Mouse (Mus musculus) heart, embryonic 11.5 days (tissue): ENCODE measurements around the gene Tff2. TPM values are rescaled to one million over a fixed set of nuclear protein-coding genes. Genes with fewer than 3 reads are reported as not detected.

Experiments
- ATAC-seq: fragments of 200-750 bp; cut with Nextera tagmentation; replicated peaks from 2 replicates; pipeline ENCODE4 v1.8.0; 2017; ENCODE audit warnings: moderate library complexity; ENCODE audit not compliant: insufficient number of reproducible peaks, low FRiP score, low TSS enrichment
- H3K27ac ChIP-seq: fragments of 300-500 bp; sonication (generic); 2 replicates; pipeline ENCODE4 v1.5.1; 2014; ENCODE audit warnings: mild to moderate bottlenecking, low read depth, low read length
- H3K27me3 ChIP-seq: fragments of 300-500 bp; sonication (generic); 2 replicates; pipeline ENCODE4 v1.6.1; 2014; ENCODE audit warnings: mild to moderate bottlenecking, low read length, mixed read lengths; ENCODE audit not compliant: control insufficient read depth, insufficient read depth
- H3K36me3 ChIP-seq: fragments of 300-500 bp; sonication (generic); 2 replicates; pipeline ENCODE4 v1.6.1; 2014; ENCODE audit warnings: mild to moderate bottlenecking, low read length, moderate library complexity, mixed read lengths; ENCODE audit not compliant: control insufficient read depth, insufficient read depth
- H3K4me1 ChIP-seq: fragments of 300-500 bp; sonication (generic); 2 replicates; pipeline ENCODE4 v1.6.1; 2014; ENCODE audit warnings: low read length; ENCODE audit not compliant: control insufficient read depth, insufficient read depth
- H3K4me2 ChIP-seq: fragments of 300-500 bp; sonication (generic); 2 replicates; pipeline ENCODE4 v1.6.1; 2014; ENCODE audit warnings: mild to moderate bottlenecking, moderate library complexity
- H3K4me3 ChIP-seq: fragments of 300-500 bp; sonication (generic); 2 replicates; pipeline ENCODE4 v1.5.1; 2014; ENCODE audit warnings: low read depth, low read length
- H3K9ac ChIP-seq: fragments of 300-500 bp; sonication (generic); 2 replicates; pipeline ENCODE4 v1.6.1; 2014; ENCODE audit warnings: mild to moderate bottlenecking, low read depth, low read length, moderate library complexity
- H3K9me3 ChIP-seq: fragments of 300-500 bp; sonication (generic); replicated peaks from 2 replicates; pipeline ENCODE4 v1.6.1; 2016; ENCODE audit warnings: low read length; ENCODE audit not compliant: control insufficient read depth
- WGBS: fragments of 180-500 bp; shearing (Covaris S2); extraction: QIAGEN DNeasy Blood & Tissue Kit; methylation state at CpG from one replicate; pipeline ENCODE4 v1.1.7; 2014; ENCODE audit not compliant: insufficient replicate concordance; 5-methylcytosine and 5-hydroxymethylcytosine counted together
- polyA plus RNA-seq: library from polyadenylated mRNA; unstranded; fragments of >200 nt; fragmentation: Nextera tagmentation; extraction: Ambion mirVana; gene quantifications from 2 replicates; pipeline ENCODE4 v1.2.1, GENCODE M21; 2014

Tff2 gene
- polyA plus RNA-seq, 1 experiment from 2014 or later, result not detected

GRCm38 (mm10) chr17:31108388-31108787 is 35.7 kb downstream of the Tff2 start:
- H3K9me3 ChIP-seq, result no peaks in the 10 kb centered on the region
- H3K36me3 ChIP-seq, result peaks cover 2% of the 10 kb centered on the region; the same call in 1 of the 2 replicates
- no peak for ATAC-seq
- 88% methylated on average over 15 of the region's 15 CpGs for WGBS
- no peaks in the 10 kb centered on the region for H3K27me3 ChIP-seq
- H3K4me1 ChIP-seq, result no peaks in the 10 kb centered on the region
- H3K9ac ChIP-seq, result no peak overlapping the region
- no peak overlapping the region for H3K4me3 ChIP-seq
- no peak overlapping the region for H3K27ac ChIP-seq
- H3K4me2 ChIP-seq, result no peak overlapping the region

GRCm38 (mm10) chr17:31103823-31104222 is 40.3 kb downstream of the Tff2 start:
- H3K27ac ChIP-seq, result no peak overlapping the region
- H3K4me2 ChIP-seq, result no peak overlapping the region
- no peaks in the 10 kb centered on the region for H3K27me3 ChIP-seq
- WGBS, result 88% methylated on average over 8 of the region's 8 CpGs
- no peak overlapping the region for H3K9ac ChIP-seq
- no peak overlapping the region for H3K4me3 ChIP-seq
- H3K36me3 ChIP-seq, result no peaks in the 10 kb centered on the region
- H3K9me3 ChIP-seq, result no peaks in the 10 kb centered on the region
- ATAC-seq, result no peak
- no peaks in the 10 kb centered on the region; the same call in 1 of the 2 replicates for H3K4me1 ChIP-seq

DNA sequence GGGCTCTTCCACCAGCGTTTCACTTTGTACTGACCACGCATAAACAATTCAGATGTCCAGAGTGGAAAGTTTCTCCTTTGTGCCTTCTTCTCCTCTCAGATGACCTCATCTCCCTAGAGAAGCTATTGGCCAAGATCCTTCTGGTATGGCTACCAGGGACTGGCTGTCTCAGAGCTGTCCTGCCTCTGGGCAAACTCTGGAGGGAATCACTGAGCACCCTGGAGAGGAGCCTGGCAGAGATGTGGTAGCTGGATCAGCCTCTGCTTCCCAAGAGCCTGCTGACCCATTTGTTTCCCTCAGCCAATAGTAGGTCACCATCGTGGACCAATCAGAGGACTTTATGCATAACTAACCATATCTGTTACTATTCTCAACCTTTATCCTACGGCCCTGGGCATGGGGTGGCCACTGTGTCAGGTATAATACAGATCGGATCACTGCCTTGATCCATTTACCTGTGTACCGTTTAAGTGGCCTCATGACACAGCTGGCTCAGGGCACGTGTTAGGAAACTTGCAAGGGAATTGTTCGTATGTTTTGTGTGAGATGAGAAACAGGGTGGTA is 41.0 kb downstream of the Tff2 start:
- no peaks in the 10 kb centered on the region; the same call in 1 of the 2 replicates for H3K4me1 ChIP-seq
- no peak for ATAC-seq
- H3K27ac ChIP-seq, result no peak overlapping the region
- H3K27me3 ChIP-seq, result no peaks in the 10 kb centered on the region
- no peak overlapping the region for H3K9ac ChIP-seq
- no peaks in the 10 kb centered on the region for H3K9me3 ChIP-seq
- WGBS, result 81% methylated on average over 8 of the region's 8 CpGs
- no peaks in the 10 kb centered on the region for H3K36me3 ChIP-seq
- H3K4me2 ChIP-seq, result no peak overlapping the region
- H3K4me3 ChIP-seq, result no peak overlapping the region

GRCm38 (mm10) chr17:31098788-31099187 is 45.3 kb downstream of the Tff2 start:
- H3K27me3 ChIP-seq, result no peaks in the 10 kb centered on the region
- no peak for ATAC-seq
- H3K4me3 ChIP-seq, result no peak overlapping the region
- no peak overlapping the region for H3K9ac ChIP-seq
- 52% methylated on average over 5 of the region's 5 CpGs for WGBS
- no peaks in the 10 kb centered on the region for H3K36me3 ChIP-seq
- no peaks in the 10 kb centered on the region; the same call in 1 of the 2 replicates for H3K4me1 ChIP-seq
- no peak overlapping the region for H3K27ac ChIP-seq
- H3K9me3 ChIP-seq, result no peaks in the 10 kb centered on the region
- no peak overlapping the region for H3K4me2 ChIP-seq

- H3K27ac ChIP-seq, result no peak overlapping the region
- no peak overlapping the region for H3K4me3 ChIP-seq
- H3K36me3 ChIP-seq, result no peaks in the 10 kb centered on the region
- peaks cover 3% of the 10 kb centered on the region; the same call in 1 of the 2 replicates for H3K9me3 ChIP-seq
- peaks cover 5% of the 10 kb centered on the region for H3K4me1 ChIP-seq
- H3K4me2 ChIP-seq, result no peak overlapping the region
- no peak overlapping the region for H3K9ac ChIP-seq
- H3K27me3 ChIP-seq, result no peaks in the 10 kb centered on the region
- no peak for ATAC-seq
- WGBS, result 98% methylated on average over 2 of the region's 2 CpGs
Observed at GRCm38 (mm10) chr17:31096893-31097292, 47.2 kb downstream of the Tff2 start.

GRCm38 (mm10) chr17:31095570-31095969 is 48.5 kb downstream of the Tff2 start:
- H3K4me2 ChIP-seq, result no peak overlapping the region
- H3K27ac ChIP-seq, result no peak overlapping the region
- peaks cover 3% of the 10 kb centered on the region; the same call in 1 of the 2 replicates for H3K9me3 ChIP-seq
- H3K4me1 ChIP-seq, result peaks cover 17% of the 10 kb centered on the region
- 87% methylated on average over 7 of the region's 7 CpGs for WGBS
- no peaks in the 10 kb centered on the region for H3K36me3 ChIP-seq
- H3K4me3 ChIP-seq, result no peak overlapping the region
- no peak overlapping the region for H3K9ac ChIP-seq
- no peak for ATAC-seq
- no peaks in the 10 kb centered on the region; the same call in 1 of the 2 replicates for H3K27me3 ChIP-seq

DNA sequence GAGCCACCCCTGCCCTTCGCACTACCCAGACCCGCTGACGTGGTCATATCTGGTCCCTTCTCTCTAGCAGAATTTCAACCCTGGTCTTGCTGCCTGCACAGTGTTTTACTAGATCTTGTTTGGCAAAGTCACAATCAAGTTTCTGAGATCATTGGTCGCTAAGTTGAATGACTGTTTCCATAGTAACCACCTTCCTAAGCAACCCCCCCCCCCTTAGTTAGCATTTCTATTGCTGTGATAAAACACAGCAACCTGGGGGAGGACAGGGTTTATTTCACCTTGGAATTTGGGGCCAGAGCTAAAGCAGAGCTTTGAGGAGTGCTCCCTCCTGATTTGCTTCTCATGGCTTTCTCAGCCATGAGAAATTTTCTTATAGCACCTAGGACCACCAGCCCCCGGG is 49.3 kb downstream of the Tff2 start:
- ATAC-seq, result no peak
- Histone ChIP-seq H3K9me3 (peaks cover 3% of the 10 kb centered on the region; the same call in 1 of the 2 replicates), H3K36me3 (no peaks in the 10 kb centered on the region), H3K27ac (no peak overlapping the region), H3K27me3 (peaks cover 2% of the 10 kb centered on the region; the same call in 1 of the 2 replicates), H3K4me2 (no peak overlapping the region), H3K4me1 (peaks cover 23% of the 10 kb centered on the region), H3K9ac (no peak overlapping the region), H3K4me3 (no peak overlapping the region)
- WGBS, result 61% methylated on average over 5 of the region's 5 CpGs

Other genes with a start within 250 kb of the Tff2 start
- 0.08 and 0.14 TPM in 2 replicates for gene Glp1r, start 242.5 kb downstream of the Tff2 start, polyA plus RNA-seq
- gene Umodl1, start 189.6 kb downstream of the Tff2 start, polyA plus RNA-seq, result not detected in 2 replicates
- 4.6 and 6.4 TPM in 2 replicates for gene Abcg1, start 86.6 kb downstream of the Tff2 start, polyA plus RNA-seq
- not detected in 2 replicates for gene Tff3, start 14.6 kb downstream of the Tff2 start, polyA plus RNA-seq
- gene Tff1, start 21.0 kb upstream of the Tff2 start, polyA plus RNA-seq, result 0.31 TPM in 1 of 2 replicates, not detected in the other
- 0.07 TPM in 1 of 2 replicates, not detected in the other for gene Tmprss3, start 54.7 kb upstream of the Tff2 start, polyA plus RNA-seq
- gene Ubash3a, start 63.6 kb upstream of the Tff2 start, polyA plus RNA-seq, result 2.4 and 2.9 TPM in 2 replicates
- 1.7 and 1.9 TPM in 2 replicates for gene Rsph1, start 133.1 kb upstream of the Tff2 start, polyA plus RNA-seq
- gene Slc37a1, start 142.5 kb upstream of the Tff2 start, polyA plus RNA-seq, result 4.6 TPM in 2 replicates
- 7.1 and 9.9 TPM in 2 replicates for gene Pde9a, start 241.9 kb upstream of the Tff2 start, polyA plus RNA-seq